Comparison of ENCODE assay signal across 11 mouse cellular contexts in genomic region chr7:27604661-27605348, GRCm38 (mm10). TPM values are rescaled to one million over a fixed set of nuclear protein-coding genes. Genes with fewer than 3 reads are reported as not detected.
DNase-seq lines count a peak whose midpoint lies in the region; ATAC-seq and TF ChIP-seq lines count a peak whose summit lies in the region.
"Had no signal": no experiment of that assay in that cellular context is flagged by ENCODE, and none has a peak within 500 bp of the region (broad histone marks: within the 10 kb centered on the region; RNA-seq: fewer than 3 reads in every experiment).

No protein-coding gene starts in this region.

- peak; percentile 28; the same call in 1 of the 2 replicates for ATAC-seq in cerebellum, adult (ENCODE audit: insufficient number of reproducible peaks, low FRiP score, low TSS enrichment)
- ATAC-seq in kidney, postnatal 0 days (replicated peaks; ENCODE audit: low FRiP score, low read depth), result no peak

- H3K4me3 ChIP-seq in kidney, postnatal 0 days (replicated peaks; ENCODE audit: low read depth, low read length), result no peak overlapping the region
- H3K4me3 ChIP-seq in macrophage (ENCODE audit: inconsistent target), result no peak overlapping the region
- H3K4me3 ChIP-seq: embryonic facial prominence, embryonic 12.5 days had no signal

- WGBS in kidney, postnatal 0 days, result 50% methylated on average over 5 of the region's 5 CpGs
- 44% methylated on average over 5 of the region's 5 CpGs for WGBS in macrophage (ENCODE audit: missing documents)

- H3K9me3 ChIP-seq in kidney, postnatal 0 days (replicated peaks; ENCODE audit: low read length), result no peaks in the 10 kb centered on the region
- H3K9me3 ChIP-seq: embryonic facial prominence, embryonic 12.5 days had no signal

- peaks cover 14% of the 10 kb centered on the region; the same call in 1 of the 2 replicates for H3K36me3 ChIP-seq in kidney, postnatal 0 days (ENCODE audit: insufficient read depth, low read length)
- peaks cover 11% of the 10 kb centered on the region; the same call in 1 of the 2 replicates for H3K36me3 ChIP-seq in macrophage (ENCODE audit: inconsistent target)

- no peak for TF ChIP-seq CTCF in kidney, postnatal 0 days (IDR thresholded peaks at IDR 0.05; ENCODE audit: low read depth)

- peaks cover 86% of the 10 kb centered on the region for H3K79me2 ChIP-seq in macrophage (ENCODE audit: inconsistent target)

- H3K27me3 ChIP-seq in kidney, postnatal 0 days (ENCODE audit: insufficient read depth, low read length), result no peaks in the 10 kb centered on the region
- H3K27me3 ChIP-seq: embryonic facial prominence, embryonic 12.5 days had no signal

- DNase-seq in cerebellum, adult 11 months, result no peak
- peak; percentile 9 for DNase-seq in kidney, postnatal 0 days (ENCODE audit: low spot score)
- no peak for DNase-seq in kidney, postnatal 25 days
- peak; percentile 90 for DNase-seq in cerebellum, adult 9-10 months
- DNase-seq in right cerebral cortex, postnatal 14 days, result no peak
- DNase-seq in ovary, postnatal 14 days (ENCODE audit: low spot score), result no peak
- DNase-seq: thymus, postnatal 14 days had no signal

- no peak overlapping the region for H3K9ac ChIP-seq in kidney, postnatal 0 days (ENCODE audit: low read depth, low read length)
- H3K9ac ChIP-seq: embryonic facial prominence, embryonic 12.5 days had no signal

- peaks cover 17% of the 10 kb centered on the region for H3K4me1 ChIP-seq in kidney, postnatal 0 days (replicated peaks; ENCODE audit: insufficient read depth, low read length)

- peak overlapping the region; percentile 27; the same call in 1 of the 2 replicates for H3K27ac ChIP-seq in kidney, postnatal 0 days
- H3K27ac ChIP-seq in macrophage, result peak overlapping the region; percentile 73
- H3K27ac ChIP-seq: embryonic facial prominence, embryonic 12.5 days had no signal

- H3K4me2 ChIP-seq in kidney, postnatal 0 days (ENCODE audit: low read length), result no peak overlapping the region
- H3K4me2 ChIP-seq: embryonic facial prominence, embryonic 12.5 days had no signal

RNA-seq across cellular contexts. Expression of gene Akt2, which starts 13.5 kb away (rescaled TPM):
- 74.3 and 75.3 TPM in 2 replicates for polyA plus RNA-seq in kidney, postnatal 0 days (2015; fragmentation: Nextera tagmentation; extraction: Ambion mirVana)
- 100 to 1,000 TPM in 2 of 26 experiments, 10 to 100 TPM in 24; 29.4 to 150 (median 57.0) TPM for total RNA-seq in macrophage (2018; cell fraction: chromatin; rRNA removed)
- 100 to 1,000 TPM in 2 of 26 experiments, 10 to 100 TPM in 24; 53.4 to 103 (median 69.7) TPM for total RNA-seq in macrophage (2018; cell fraction: cytosol; rRNA removed)
- total RNA-seq in macrophage (2018; cell fraction: nucleus; rRNA removed), result 100 to 1,000 TPM in 1 of 26 experiments, 10 to 100 TPM in 25; 35.5 to 146 (median 51.3) TPM
- polyA plus RNA-seq in macrophage (2018), result 53.1 to 77.4 TPM (median 77.2 TPM) in 3 replicates

RNA-seq across cellular contexts. Expression of gene Ttc9b, which starts 48.9 kb away (rescaled TPM):
- polyA plus RNA-seq in kidney, postnatal 0 days (2015; fragmentation: Nextera tagmentation; extraction: Ambion mirVana), result not detected in 2 replicates
- total RNA-seq in macrophage (2018; cell fraction: chromatin; rRNA removed), result not detected
- not detected for total RNA-seq in macrophage (2018; cell fraction: cytosol; rRNA removed)
- not detected for total RNA-seq in macrophage (2018; cell fraction: nucleus; rRNA removed)
- polyA plus RNA-seq in macrophage (2018), result not detected in 3 replicates
- polyA plus RNA-seq: gonadal fat pad, adult 2 months had no signal

RNA-seq across cellular contexts. Expression of gene 2310022A10Rik, which starts 51.8 kb away (rescaled TPM):
- polyA plus RNA-seq in kidney, postnatal 0 days (2015; fragmentation: Nextera tagmentation; extraction: Ambion mirVana), result 20.1 and 20.9 TPM in 2 replicates
- total RNA-seq in macrophage (2018; cell fraction: chromatin; rRNA removed), result 100 to 1,000 TPM in 2 of 26 experiments, 10 to 100 TPM in 24; 26.0 to 115 (median 53.9) TPM
- 100 to 1,000 TPM in 1 of 26 experiments, 10 to 100 TPM in 25; 43.9 to 103 (median 66.5) TPM for total RNA-seq in macrophage (2018; cell fraction: cytosol; rRNA removed)
- 100 to 1,000 TPM in 1 of 26 experiments, 10 to 100 TPM in 25; 37.3 to 104 (median 52.1) TPM for total RNA-seq in macrophage (2018; cell fraction: nucleus; rRNA removed)
- polyA plus RNA-seq in macrophage (2018), result 71.9 to 183 TPM (median 75.3 TPM) in 3 replicates

RNA-seq across cellular contexts. Expression of gene Pld3, which starts 51.8 kb away (rescaled TPM):
- polyA plus RNA-seq in kidney, postnatal 0 days (2015; fragmentation: Nextera tagmentation; extraction: Ambion mirVana), result 109 and 118 TPM in 2 replicates
- 100 to 1,000 TPM in 8 of 26 experiments, 10 to 100 TPM in 18; 28.2 to 280 (median 84.8) TPM for total RNA-seq in macrophage (2018; cell fraction: chromatin; rRNA removed)
- total RNA-seq in macrophage (2018; cell fraction: cytosol; rRNA removed), result 1,000 to 10,000 TPM in 13 of 26 experiments, 100 to 1,000 TPM in 13; 457 to 1,682 (median 872) TPM
- total RNA-seq in macrophage (2018; cell fraction: nucleus; rRNA removed), result 1,000 to 10,000 TPM in 7 of 26 experiments, 100 to 1,000 TPM in 19; 221 to 1,721 (median 759) TPM
- polyA plus RNA-seq in macrophage (2018), result 1,098 to 2,092 TPM (median 1,493 TPM) in 3 replicates

Comparison
In these comparisons a context has a peak if more than half of its experiments do, and no peak if none do; other contexts are left out.
1. DNase-seq: peak in kidney, postnatal 0 days (single experiment) and cerebellum, adult 9-10 months (single experiment); none in cerebellum, adult 11 months (single experiment), kidney, postnatal 25 days (0 of 2), right cerebral cortex, postnatal 14 days (single experiment) and ovary, postnatal 14 days (single experiment).